Mouse (Mus musculus) brain, embryonic 14.5 days (tissue): Measurements from ENCODE around the gene Cyth1. TPM values are rescaled to one million over a fixed set of nuclear protein-coding genes. Genes with fewer than 3 reads are reported as not detected.

Experiments used
- DNase-seq: peaks from one replicate; pipeline ENCODE4 v3.0.0-alpha.2; 2011; ENCODE audit warnings: low read depth
- CTCF ChIP-seq: fragments of 200-500 bp; IDR thresholded peaks from 2 replicates; pipeline ENCODE4 v1.5.1; 2012; ENCODE audit warnings: inconsistent platforms, mild to moderate bottlenecking, moderate library complexity, borderline replicate concordance; ENCODE audit not compliant: insufficient read depth, insufficient read length; ENCODE audit errors: extremely low read depth
- POLR2A ChIP-seq: fragments of 200-500 bp; IDR thresholded peaks from 2 replicates; pipeline ENCODE4 v1.6.1; 2012; ENCODE audit warnings: mild to moderate bottlenecking, inconsistent platforms, borderline replicate concordance; ENCODE audit not compliant: poor library complexity, insufficient read depth, insufficient read length, severe bottlenecking; ENCODE audit errors: extremely low read depth
- polyA plus RNA-seq: library from polyadenylated mRNA; depleted of rRNA; stranded (reverse); fragments of >200 nt; gene quantifications from 2 replicates; pipeline ENCODE4 v1.2.3, GENCODE M21; 2012

Gene Cyth1
- polyA plus RNA-seq, 1 experiment, result 36.8 TPM

DNA sequence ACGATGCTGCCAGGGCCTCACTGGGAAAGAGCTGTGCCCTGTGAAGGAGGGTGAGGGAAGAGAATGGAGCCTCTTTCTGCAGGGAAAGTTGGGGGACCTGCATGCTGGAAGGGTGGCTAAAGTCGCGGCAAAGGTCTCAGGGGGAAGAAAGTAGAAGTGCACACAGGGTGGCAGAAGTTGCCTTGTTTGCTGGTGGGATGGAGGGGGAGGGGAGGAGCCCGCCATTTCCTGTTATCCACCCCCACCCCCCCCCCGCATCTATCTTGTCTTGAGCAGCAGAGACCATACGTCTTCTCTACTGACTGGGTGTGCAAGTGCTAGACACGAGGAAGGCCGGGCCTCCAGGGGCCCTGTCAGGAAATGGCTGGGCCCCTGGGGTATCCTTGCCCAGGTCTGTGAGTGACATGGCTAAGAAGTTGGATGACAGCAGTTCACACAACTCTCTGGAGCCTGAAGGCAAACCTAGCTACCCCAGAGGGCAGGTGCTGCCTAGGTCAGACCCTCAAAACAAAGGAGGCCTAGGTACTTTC lies 133.7 kb downstream of the Cyth1 start:
- DNase-seq, result no peak
- TF ChIP-seq POLR2A (no peak), CTCF (no peak)

DNA sequence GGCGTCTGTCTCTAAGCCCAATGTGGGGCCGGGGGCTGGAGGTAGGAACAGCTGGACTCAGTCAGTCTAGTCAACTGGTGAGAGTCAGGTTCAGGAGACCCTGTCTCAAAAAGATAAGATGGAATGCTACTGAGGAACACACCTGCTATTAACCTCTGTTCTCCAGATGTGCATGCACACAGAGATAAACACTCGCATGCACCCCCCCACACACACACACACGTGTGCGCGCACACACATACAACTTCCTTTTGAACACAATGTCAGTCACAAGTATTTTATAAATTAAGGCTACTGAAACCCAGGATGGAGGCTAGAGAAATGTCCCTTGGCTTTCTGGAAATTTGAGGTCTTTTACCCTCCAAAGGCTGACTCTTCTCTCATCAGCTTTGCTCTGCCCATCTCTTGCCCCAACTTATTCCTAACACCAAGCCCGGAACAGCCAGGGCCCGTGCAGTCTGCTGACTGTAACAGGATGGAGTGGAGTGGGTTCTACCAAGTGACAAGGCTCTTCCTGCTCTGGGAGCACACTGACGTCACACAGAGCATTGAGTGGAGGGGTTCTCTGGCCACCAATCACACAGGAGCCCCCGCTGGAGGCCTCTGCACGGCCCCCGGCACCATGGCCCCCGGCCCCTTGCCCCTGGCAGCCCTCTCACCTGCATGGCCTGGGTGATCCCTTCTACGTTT lies 134.7 kb downstream of the Cyth1 start:
- no peak for TF ChIP-seq CTCF
- TF ChIP-seq POLR2A, result no peak
- no peak for DNase-seq

DNA sequence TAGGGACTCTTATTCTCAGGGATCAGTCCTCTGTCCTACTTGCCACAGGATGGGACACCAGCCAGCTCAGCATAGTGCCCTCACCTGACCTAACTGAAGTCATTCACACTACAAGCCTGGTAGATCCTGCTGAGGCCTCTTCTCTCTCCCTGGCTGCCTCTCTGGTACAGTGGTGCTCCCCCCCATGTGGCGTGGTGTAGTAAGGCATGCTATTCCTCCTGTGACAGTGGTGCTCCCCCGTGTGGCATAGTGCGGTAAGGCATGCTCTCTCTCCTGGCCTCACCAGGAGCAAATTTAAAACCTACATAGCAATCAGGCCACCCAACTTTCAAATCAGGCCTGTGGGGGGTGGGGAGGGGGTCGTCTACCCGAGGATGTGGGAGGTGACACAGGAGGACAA lies 144.4 kb downstream of the Cyth1 start:
- DNase-seq, result peak; percentile 82
- TF ChIP-seq POLR2A (no peak), CTCF (peak; percentile 98)

DNA sequence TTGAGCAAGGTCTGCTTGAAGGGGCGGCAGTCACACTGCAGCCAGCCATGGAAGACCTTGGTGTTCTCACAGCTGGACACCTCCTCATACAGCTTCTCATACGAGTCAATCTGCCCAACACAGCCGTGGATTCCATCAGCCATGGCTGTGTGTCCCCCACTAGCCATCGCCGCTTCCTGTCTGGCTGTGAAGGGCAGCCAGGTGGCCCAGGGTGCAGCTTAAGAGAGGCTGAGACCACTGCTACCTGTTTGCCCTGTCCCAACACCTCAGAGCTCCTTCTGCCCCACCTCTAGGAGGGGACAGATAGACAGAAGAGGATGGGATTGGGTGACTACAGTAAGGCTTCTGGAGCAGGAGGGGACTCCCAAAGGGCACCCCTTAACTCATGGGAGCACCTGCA lies 145.0 kb downstream of the Cyth1 start:
- TF ChIP-seq POLR2A, result no peak
- no peak for TF ChIP-seq CTCF
- DNase-seq, result no peak

DNA sequence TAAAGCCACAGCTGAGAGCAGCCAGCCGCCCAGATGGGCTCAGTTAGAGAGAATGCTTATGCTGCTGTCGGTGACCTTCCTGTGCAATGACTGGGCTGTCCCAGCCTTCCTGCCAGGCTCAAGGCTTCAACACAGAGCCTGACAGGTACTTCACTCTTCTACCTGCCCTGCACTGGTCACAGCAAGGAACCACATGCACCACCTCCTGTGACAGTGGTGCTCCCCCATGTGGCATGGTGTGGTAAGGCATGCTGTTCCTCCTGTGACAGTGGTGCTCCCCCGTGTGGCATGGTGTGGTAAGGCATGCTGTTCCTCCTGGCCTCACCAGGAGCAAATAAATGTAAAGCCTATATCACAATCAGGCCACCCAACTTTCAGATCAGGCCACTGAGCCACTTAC lies 145.6 kb downstream of the Cyth1 start:
- TF ChIP-seq CTCF (peak; percentile 100), POLR2A (no peak)
- DNase-seq, result peak; percentile 77

DNA sequence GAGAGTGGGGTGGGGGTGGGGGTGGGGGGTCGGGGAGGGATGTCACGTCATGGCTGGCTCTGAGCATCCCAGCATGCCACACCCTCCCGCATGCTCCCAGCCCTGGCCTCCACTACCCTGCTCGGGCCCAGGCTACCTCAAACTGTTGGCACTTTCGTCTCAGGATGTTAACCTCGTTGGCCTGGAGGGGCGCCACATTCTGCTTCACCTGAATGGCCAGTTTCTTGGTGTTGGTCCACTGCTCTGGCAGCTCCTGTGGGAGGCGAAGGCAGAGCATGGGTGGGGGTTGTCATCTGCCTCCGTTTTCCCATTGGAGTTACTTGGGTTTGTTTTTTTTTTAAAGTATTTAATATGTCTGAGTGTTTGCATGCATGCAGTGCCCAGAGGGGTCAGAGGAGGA lies 147.3 kb downstream of the Cyth1 start:
- TF ChIP-seq POLR2A (no peak), CTCF (no peak)
- DNase-seq, result no peak

DNA sequence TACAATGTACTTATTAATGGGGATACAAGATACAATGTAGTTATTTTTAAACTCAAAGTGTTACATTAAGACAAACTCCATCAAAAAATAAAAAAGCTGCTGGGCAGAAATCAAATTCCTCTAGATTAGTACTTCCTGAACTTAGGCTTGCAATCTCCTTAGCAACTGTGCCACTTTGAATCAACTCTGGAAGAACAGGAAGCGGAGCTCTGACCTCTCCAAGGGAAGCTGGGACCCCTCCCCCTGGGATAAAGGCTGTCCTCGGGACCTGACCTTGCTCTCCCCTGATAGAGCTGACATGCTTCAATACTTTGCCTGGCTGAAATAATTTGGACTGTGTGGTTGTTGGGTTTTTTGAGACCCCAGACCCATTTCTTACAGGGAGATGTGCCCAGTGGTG lies 151.7 kb downstream of the Cyth1 start:
- TF ChIP-seq CTCF, result no peak
- no peak for TF ChIP-seq POLR2A
- no peak for DNase-seq

DNA sequence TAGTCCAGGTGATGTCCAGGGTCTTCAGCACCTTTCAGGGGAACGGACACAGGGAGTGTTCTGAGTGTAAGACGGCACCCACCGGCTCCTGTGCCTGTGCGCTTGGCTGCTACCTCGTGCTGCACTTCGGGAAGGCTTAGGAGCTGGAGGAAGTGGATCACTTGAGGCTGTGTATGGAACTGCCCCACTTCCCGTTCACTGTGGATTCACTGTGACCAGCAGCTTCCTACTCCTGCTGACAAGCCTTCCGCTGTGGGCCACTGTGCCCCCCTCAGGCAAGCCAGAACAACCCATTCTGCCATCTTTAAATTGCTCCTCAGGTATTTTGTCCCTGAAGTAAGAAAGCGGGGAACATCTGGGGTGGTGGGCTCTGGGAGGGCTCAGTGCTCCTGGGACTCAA lies 153.4 kb downstream of the Cyth1 start:
- DNase-seq, result no peak

DNA sequence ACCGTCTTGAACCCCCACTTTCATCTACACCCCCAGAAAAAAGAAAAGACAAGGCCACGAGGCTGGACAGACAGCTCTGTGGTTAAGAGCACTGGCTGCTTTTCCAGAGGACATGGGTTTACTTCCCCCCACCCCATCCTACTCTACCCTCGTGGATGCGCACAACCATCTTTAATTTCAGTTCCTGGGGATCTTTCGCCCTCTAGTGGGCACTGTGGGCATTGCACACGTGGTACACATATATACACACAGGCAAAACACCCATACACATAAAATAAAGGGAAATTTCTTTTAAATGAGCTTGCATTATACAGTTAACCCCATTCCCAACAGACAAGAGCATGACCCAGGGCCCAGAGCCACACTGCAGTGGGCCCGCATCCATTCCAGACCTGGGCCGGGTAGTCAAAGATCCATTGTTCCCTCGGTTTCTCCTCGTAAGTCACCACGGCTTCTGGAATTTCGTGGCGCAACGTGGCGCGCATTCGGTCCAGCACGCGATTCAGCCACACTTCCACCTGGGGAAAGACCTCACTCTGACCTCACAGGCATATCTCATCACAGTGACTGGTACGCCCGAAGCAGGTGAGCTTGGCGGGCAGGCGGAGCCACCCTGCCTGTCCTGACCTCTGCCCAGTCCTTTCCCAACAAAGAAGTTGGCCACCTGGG lies 157.3 kb downstream of the Cyth1 start:
- no peak for TF ChIP-seq POLR2A
- peak; percentile 62 for TF ChIP-seq CTCF
- no peak for DNase-seq

More for the DNA sequence above, 153.4 kb downstream of the Cyth1 start:
- no peak for TF ChIP-seq POLR2A

DNA sequence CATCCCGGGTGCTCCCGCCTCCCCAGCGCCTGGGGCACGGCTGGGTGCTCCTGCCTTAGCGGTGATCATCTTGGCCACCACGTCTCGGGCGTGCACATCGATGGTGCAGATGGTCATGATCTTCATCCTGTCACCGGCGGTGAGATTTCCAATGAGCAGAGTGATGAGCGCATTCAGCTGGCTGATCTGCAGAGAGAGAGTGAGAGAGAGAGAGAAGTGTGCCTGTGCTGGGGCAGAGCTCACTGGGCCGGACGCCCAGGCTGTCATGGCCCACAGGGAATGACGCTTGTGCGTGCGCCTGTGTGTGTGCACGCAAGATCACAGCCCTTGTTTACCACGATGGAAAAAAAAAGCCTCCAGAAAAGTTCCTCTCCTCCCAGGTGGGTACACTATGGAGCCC lies 159.5 kb downstream of the Cyth1 start:
- DNase-seq, result no peak
- TF ChIP-seq POLR2A, result no peak

DNA sequence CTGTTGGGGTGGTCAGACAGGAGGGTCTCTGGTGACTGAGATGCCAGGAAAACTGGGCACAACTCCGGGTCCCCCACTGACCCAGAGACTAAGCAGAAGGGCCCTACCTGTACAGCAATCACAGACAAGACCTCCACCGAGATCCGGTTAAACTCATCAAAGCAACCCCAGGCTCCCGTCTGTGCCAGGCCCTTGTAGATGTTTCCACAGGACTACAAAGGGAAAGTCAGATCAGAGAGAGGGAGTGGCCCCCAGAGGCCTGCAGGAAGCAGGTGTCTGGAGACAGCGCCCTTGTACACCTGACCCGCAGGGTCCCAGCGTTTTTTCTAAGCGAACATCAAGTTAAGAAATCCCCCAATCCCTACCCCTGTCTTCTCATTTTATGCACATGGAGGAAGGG lies 162.4 kb downstream of the Cyth1 start:
- TF ChIP-seq POLR2A (no peak), CTCF (no peak)
- DNase-seq, result no peak

DNA sequence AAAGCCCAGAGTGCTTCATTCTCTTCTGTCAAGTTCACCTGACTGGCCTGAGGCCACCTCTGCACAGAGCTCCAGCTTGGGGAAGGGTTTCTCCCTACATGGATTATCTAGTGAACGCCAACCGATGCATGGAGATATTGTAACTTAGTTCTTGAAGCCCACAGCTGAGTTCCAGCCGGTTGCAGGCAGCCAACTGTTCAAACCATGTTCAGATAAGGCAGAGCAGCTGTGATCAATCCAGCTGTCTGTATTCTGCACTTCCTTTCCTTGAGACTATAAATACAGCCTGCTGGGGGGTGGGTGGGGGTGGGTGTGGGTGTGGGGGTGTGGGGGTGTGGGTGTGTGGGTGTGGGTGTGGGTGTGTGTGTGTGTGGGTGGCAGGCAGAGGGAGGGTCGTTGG lies 163.2 kb downstream of the Cyth1 start:
- no peak for TF ChIP-seq CTCF
- no peak for TF ChIP-seq POLR2A
- no peak for DNase-seq
